Mouse (Mus musculus): Measurements from ENCODE around the gene Tubb1. TPM values are rescaled to one million over a fixed set of nuclear protein-coding genes. Genes with fewer than 3 reads are reported as not detected.

Gene Tubb1
- polyA plus RNA-seq, 1 experiment, result 60.9 TPM

- TF ChIP-seq POLR2A (IDR thresholded peaks at IDR 0.05; ENCODE audit: borderline replicate concordance, control insufficient read depth, low read depth, low read length), result peak; percentile 85; the same call in 1 of the 2 replicates
- no peak for TF ChIP-seq CTCF (IDR thresholded peaks at IDR 0.05; ENCODE audit: control insufficient read depth, insufficient read depth, low read length)
- H3K4me3 ChIP-seq (replicated peaks; ENCODE audit: control insufficient read depth, low read depth, low read length), result peak within 1 kb of the TSS; percentile 80
- H3K4me1 ChIP-seq (ENCODE audit: control insufficient read depth, insufficient read depth, low read length), result peaks cover 8% of the 10 kb centered on the region; the same call in 1 of the 2 replicates
- H3K27ac ChIP-seq (ENCODE audit: control insufficient read depth, insufficient read depth, low read depth, low read length, poor library complexity), result peak within 1 kb of the TSS; percentile 80
- 2% methylated on average over 38 of the region's 38 CpGs for WGBS
Observed at GRCm38 (mm10) chr2:174438737-174439449, 11.6 kb upstream of the Tubb1 start, which contains the start of gene Ctsz. Gene Ctsz (minus strand): TSS chr2:174439039.

- 9% methylated on average over 5 of the region's 5 CpGs for WGBS
- H3K4me3 ChIP-seq (replicated peaks; ENCODE audit: control insufficient read depth, low read depth, low read length), result no peak overlapping the region
Observed at GRCm38 (mm10) chr2:174439450-174439838, 11.1 kb upstream of the Tubb1 start.

GRCm38 (mm10) chr2:174439961-174440360 lies 10.5 kb upstream of the Tubb1 start:
- no peak overlapping the region for H3K4me3 ChIP-seq (replicated peaks; ENCODE audit: control insufficient read depth, low read depth, low read length)
- WGBS, result 76% methylated on average over 9 of the region's 9 CpGs
- peaks cover 6% of the 10 kb centered on the region; the same call in 1 of the 2 replicates for H3K4me1 ChIP-seq (ENCODE audit: control insufficient read depth, insufficient read depth, low read length)

More at GRCm38 (mm10) chr2:174439450-174439838, 11.1 kb upstream of the Tubb1 start:
- Histone ChIP-seq H3K4me1 (ENCODE audit: control insufficient read depth, insufficient read depth, low read length) (peaks cover 8% of the 10 kb centered on the region; the same call in 1 of the 2 replicates), H3K27ac (ENCODE audit: control insufficient read depth, insufficient read depth, low read depth, low read length, poor library complexity) (peak overlapping the region; percentile 37; the same call in 1 of the 2 replicates)
- TF ChIP-seq POLR2A (IDR thresholded peaks at IDR 0.05; ENCODE audit: borderline replicate concordance, control insufficient read depth, low read depth, low read length), result no peak
- TF ChIP-seq CTCF (IDR thresholded peaks at IDR 0.05; ENCODE audit: control insufficient read depth, insufficient read depth, low read length), result no peak

GRCm38 (mm10) chr2:174441898-174442297 lies 8.6 kb upstream of the Tubb1 start:
- Histone ChIP-seq H3K4me3 (replicated peaks; ENCODE audit: control insufficient read depth, low read depth, low read length) (no peak overlapping the region), H3K4me1 (ENCODE audit: control insufficient read depth, insufficient read depth, low read length) (peaks cover 4% of the 10 kb centered on the region; the same call in 1 of the 2 replicates), H3K27ac (ENCODE audit: control insufficient read depth, insufficient read depth, low read depth, low read length, poor library complexity) (no peak overlapping the region)
- WGBS, result 62% methylated on average over 4 of the region's 4 CpGs
- TF ChIP-seq POLR2A (IDR thresholded peaks at IDR 0.05; ENCODE audit: borderline replicate concordance, control insufficient read depth, low read depth, low read length), result no peak
- TF ChIP-seq CTCF (IDR thresholded peaks at IDR 0.05; ENCODE audit: control insufficient read depth, insufficient read depth, low read length), result no peak

More at GRCm38 (mm10) chr2:174439961-174440360, 10.5 kb upstream of the Tubb1 start:
- peak overlapping the region; percentile 37; the same call in 1 of the 2 replicates for H3K27ac ChIP-seq (ENCODE audit: control insufficient read depth, insufficient read depth, low read depth, low read length, poor library complexity)
- no peak for TF ChIP-seq POLR2A (IDR thresholded peaks at IDR 0.05; ENCODE audit: borderline replicate concordance, control insufficient read depth, low read depth, low read length)
- TF ChIP-seq CTCF (IDR thresholded peaks at IDR 0.05; ENCODE audit: control insufficient read depth, insufficient read depth, low read length), result no peak

- H3K4me1 ChIP-seq (ENCODE audit: control insufficient read depth, insufficient read depth, low read length), result peaks cover 4% of the 10 kb centered on the region; the same call in 1 of the 2 replicates
- TF ChIP-seq POLR2A (IDR thresholded peaks at IDR 0.05; ENCODE audit: borderline replicate concordance, control insufficient read depth, low read depth, low read length), result no peak
- H3K4me3 ChIP-seq (replicated peaks; ENCODE audit: control insufficient read depth, low read depth, low read length), result no peak overlapping the region
- no peak overlapping the region for H3K27ac ChIP-seq (ENCODE audit: control insufficient read depth, insufficient read depth, low read depth, low read length, poor library complexity)
- WGBS, result 77% methylated on average over 9 of the region's 9 CpGs
Observed at GRCm38 (mm10) chr2:174442460-174442859, 8.0 kb upstream of the Tubb1 start.

GRCm38 (mm10) chr2:174443046-174443445 lies 7.4 kb upstream of the Tubb1 start:
- TF ChIP-seq POLR2A (IDR thresholded peaks at IDR 0.05; ENCODE audit: borderline replicate concordance, control insufficient read depth, low read depth, low read length) (no peak), CTCF (IDR thresholded peaks at IDR 0.05; ENCODE audit: control insufficient read depth, insufficient read depth, low read length) (no peak)
- WGBS, result 57% methylated on average over 2 of the region's 2 CpGs
- peaks cover 4% of the 10 kb centered on the region; the same call in 1 of the 2 replicates for H3K4me1 ChIP-seq (ENCODE audit: control insufficient read depth, insufficient read depth, low read length)
- no peak overlapping the region for H3K4me3 ChIP-seq (replicated peaks; ENCODE audit: control insufficient read depth, low read depth, low read length)
- H3K27ac ChIP-seq (ENCODE audit: control insufficient read depth, insufficient read depth, low read depth, low read length, poor library complexity), result no peak overlapping the region

- WGBS, result 79% methylated on average over 7 of the region's 7 CpGs
- H3K4me1 ChIP-seq (ENCODE audit: control insufficient read depth, insufficient read depth, low read length), result peaks cover 4% of the 10 kb centered on the region; the same call in 1 of the 2 replicates
- TF ChIP-seq CTCF (IDR thresholded peaks at IDR 0.05; ENCODE audit: control insufficient read depth, insufficient read depth, low read length) (no peak), POLR2A (IDR thresholded peaks at IDR 0.05; ENCODE audit: borderline replicate concordance, control insufficient read depth, low read depth, low read length) (no peak)
- no peak overlapping the region for H3K27ac ChIP-seq (ENCODE audit: control insufficient read depth, insufficient read depth, low read depth, low read length, poor library complexity)
- no peak overlapping the region for H3K4me3 ChIP-seq (replicated peaks; ENCODE audit: control insufficient read depth, low read depth, low read length)
Observed at GRCm38 (mm10) chr2:174444359-174444758, 6.1 kb upstream of the Tubb1 start.

- Histone ChIP-seq H3K4me3 (replicated peaks; ENCODE audit: control insufficient read depth, low read depth, low read length) (no peak overlapping the region), H3K4me1 (ENCODE audit: control insufficient read depth, insufficient read depth, low read length) (peaks cover 4% of the 10 kb centered on the region; the same call in 1 of the 2 replicates), H3K27ac (ENCODE audit: control insufficient read depth, insufficient read depth, low read depth, low read length, poor library complexity) (no peak overlapping the region)
- TF ChIP-seq POLR2A (IDR thresholded peaks at IDR 0.05; ENCODE audit: borderline replicate concordance, control insufficient read depth, low read depth, low read length), result no peak
- TF ChIP-seq CTCF (IDR thresholded peaks at IDR 0.05; ENCODE audit: control insufficient read depth, insufficient read depth, low read length), result no peak
- 69% methylated on average over 6 of the region's 6 CpGs for WGBS
Observed at GRCm38 (mm10) chr2:174445018-174445417, 5.5 kb upstream of the Tubb1 start.

All from bone marrow, adult 2 months (tissue).